Mouse (Mus musculus): ENCODE data around the gene Glb1.

DNA sequence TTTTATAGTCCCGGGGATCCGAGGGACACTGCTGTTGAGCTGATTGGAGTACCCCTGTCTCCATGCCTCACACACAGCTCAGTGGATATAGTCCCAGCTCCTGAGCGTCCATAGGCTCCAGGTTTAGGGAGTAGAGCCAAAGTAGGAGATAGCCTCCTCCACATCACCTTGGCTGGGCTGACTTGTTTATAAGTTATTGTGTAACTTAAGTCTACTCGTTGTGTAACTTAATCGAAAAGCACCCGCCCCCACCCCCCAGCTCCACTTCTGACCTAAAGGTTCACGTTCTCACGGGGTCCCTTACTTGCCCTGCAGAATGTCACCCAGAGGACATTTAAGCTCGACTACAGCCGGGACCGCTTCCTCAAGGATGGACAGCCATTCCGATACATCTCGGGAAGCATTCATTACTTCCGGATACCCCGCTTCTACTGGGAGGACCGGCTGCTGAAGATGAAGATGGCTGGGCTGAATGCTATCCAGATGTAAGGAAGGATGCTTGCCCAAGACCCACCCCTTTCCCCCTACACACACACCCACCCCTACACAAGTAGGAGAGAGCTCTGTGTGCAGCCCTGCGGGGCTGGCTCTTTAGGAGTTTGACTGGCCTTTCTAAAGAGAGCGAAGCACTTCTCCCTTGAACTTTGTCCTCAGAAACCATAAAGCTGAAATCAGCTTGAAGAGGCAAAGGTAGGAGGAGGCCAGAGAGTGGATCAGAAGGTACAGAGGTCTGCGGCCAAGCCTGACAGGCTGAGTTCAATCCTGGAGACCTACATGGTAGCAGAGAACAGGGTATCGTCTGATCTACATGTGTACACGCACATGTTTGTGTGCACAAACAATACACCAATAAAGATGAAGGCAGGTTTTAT is 16.0 kb downstream of the Glb1 start:
- TF ChIP-seq CTCF (conservative IDR thresholded peaks at IDR 0.05; ENCODE audit: insufficient read depth, insufficient read length, low read depth, low read length) = no peak
- TF ChIP-seq POLR2A (IDR thresholded peaks at IDR 0.05; ENCODE audit: low read depth, low read length) = no peak

Data from kidney, adult 2 months (tissue).